Mouse (Mus musculus) lung, embryonic 15.5 days (tissue): ENCODE data around the gene Zfp553. TPM values are rescaled to one million over a fixed set of nuclear protein-coding genes. Genes with fewer than 3 reads are reported as not detected.

ENCODE experiments used
- ATAC-seq: fragments of 200-750 bp; cut with Nextera tagmentation; 2 replicates; pipeline ENCODE4 v1.8.0; 2017; ENCODE audit warnings: moderate number of reproducible peaks, borderline replicate concordance; ENCODE audit not compliant: low FRiP score, low TSS enrichment; ENCODE audit errors: extremely low read depth
- H3K27ac ChIP-seq: fragments of 300-500 bp; sonication (generic); 2 replicates; pipeline ENCODE4 v1.5.1; 2015; ENCODE audit warnings: moderate library complexity, mild to moderate bottlenecking, inconsistent platforms
- H3K27me3 ChIP-seq: fragments of 300-500 bp; sonication (generic); 2 replicates; pipeline ENCODE4 v1.6.1; 2015; ENCODE audit warnings: inconsistent platforms
- H3K36me3 ChIP-seq: fragments of 300-500 bp; sonication (generic); 2 replicates; pipeline ENCODE4 v1.6.1; 2015; ENCODE audit warnings: inconsistent platforms
- H3K4me1 ChIP-seq: fragments of 300-500 bp; sonication (generic); 2 replicates; pipeline ENCODE4 v1.6.1; 2015; ENCODE audit warnings: inconsistent platforms
- H3K4me2 ChIP-seq: fragments of 300-500 bp; sonication (generic); 2 replicates; pipeline ENCODE4 v1.6.1; 2015; ENCODE audit warnings: inconsistent platforms, mild to moderate bottlenecking, moderate library complexity
- H3K4me3 ChIP-seq: fragments of 300-500 bp; sonication (generic); 2 replicates; pipeline ENCODE4 v1.5.1; 2015; ENCODE audit warnings: mild to moderate bottlenecking, inconsistent platforms
- H3K9ac ChIP-seq: fragments of 300-500 bp; sonication (generic); 2 replicates; pipeline ENCODE4 v1.6.1; 2015; ENCODE audit warnings: inconsistent platforms
- H3K9me3 ChIP-seq: fragments of 300-500 bp; sonication (generic); 2 replicates; pipeline ENCODE4 v1.6.1; 2016; ENCODE audit warnings: inconsistent platforms
- WGBS: fragments of 180-500 bp; shearing (Covaris S2); methylation state at CpG from one replicate; pipeline ENCODE4 v1.1.7; 2015; 5-methylcytosine and 5-hydroxymethylcytosine counted together
- polyA plus RNA-seq: library from polyadenylated mRNA; unstranded; fragments of >200 nt; fragmentation: Nextera tagmentation; extraction: Ambion mirVana; gene quantifications from 2 replicates; pipeline ENCODE4 v1.2.1, GENCODE M21; 2015

Zfp553 gene
- polyA plus RNA-seq, 1 experiment from 2014 or later: 36.8 TPM

DNA sequence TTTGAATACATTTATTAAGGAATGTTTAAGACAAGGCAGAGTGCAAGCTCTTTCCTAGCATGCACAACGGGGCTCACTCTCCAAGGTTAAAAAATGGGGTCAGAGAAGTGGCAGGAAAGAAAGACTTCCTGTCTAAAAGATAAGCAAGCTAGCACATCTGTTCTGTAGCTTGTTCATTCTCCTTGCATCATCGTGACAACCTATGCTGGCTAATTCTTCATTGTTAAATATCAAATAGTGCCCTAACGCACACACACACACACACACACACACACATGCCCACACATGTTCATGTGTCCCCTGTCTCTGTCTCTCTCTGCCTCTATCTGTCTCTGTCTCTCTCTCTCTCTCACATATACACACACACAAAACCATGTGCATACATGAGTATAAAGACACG lies 48.3 kb downstream of the Zfp553 start:
- no peak overlapping the region for H3K27ac ChIP-seq
- WGBS: 39% methylated on average over 4 of the region's 4 CpGs

DNA sequence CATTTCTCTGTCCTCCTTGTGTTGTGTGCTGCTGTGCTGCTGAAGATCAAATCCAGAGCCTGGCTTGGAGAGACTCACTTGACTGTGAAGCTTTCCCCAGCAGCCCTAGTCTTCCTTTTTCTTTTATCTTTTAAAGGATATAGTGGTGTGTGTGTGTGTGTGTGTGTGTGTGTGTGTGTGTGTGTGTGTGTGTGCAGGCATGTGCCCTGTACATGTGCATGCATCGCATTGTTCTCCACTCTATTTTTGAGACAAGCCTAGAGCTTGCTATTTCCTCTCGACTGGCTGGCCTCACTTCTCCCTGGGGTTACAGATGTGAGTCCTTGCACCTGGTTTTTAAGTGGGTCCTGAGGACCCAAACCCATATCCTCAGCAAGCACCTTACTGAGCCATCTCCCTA lies 49.3 kb downstream of the Zfp553 start:
- H3K27ac ChIP-seq: no peak overlapping the region
- no peak overlapping the region for H3K4me3 ChIP-seq
- no peaks in the 10 kb centered on the region for H3K4me1 ChIP-seq
- no peak overlapping the region for H3K9ac ChIP-seq
- H3K27me3 ChIP-seq: no peaks in the 10 kb centered on the region
- H3K9me3 ChIP-seq: no peaks in the 10 kb centered on the region
- 73% methylated on average over 2 of the region's 2 CpGs for WGBS
- H3K36me3 ChIP-seq: no peaks in the 10 kb centered on the region
- no peak overlapping the region for H3K4me2 ChIP-seq
- no peak for ATAC-seq

More for the DNA sequence above, 48.3 kb downstream of the Zfp553 start:
- Histone ChIP-seq H3K36me3 (no peaks in the 10 kb centered on the region), H3K9me3 (no peaks in the 10 kb centered on the region), H3K9ac (no peak overlapping the region), H3K4me3 (no peak overlapping the region), H3K4me1 (no peaks in the 10 kb centered on the region), H3K4me2 (no peak overlapping the region), H3K27me3 (no peaks in the 10 kb centered on the region)
- no peak for ATAC-seq

DNA sequence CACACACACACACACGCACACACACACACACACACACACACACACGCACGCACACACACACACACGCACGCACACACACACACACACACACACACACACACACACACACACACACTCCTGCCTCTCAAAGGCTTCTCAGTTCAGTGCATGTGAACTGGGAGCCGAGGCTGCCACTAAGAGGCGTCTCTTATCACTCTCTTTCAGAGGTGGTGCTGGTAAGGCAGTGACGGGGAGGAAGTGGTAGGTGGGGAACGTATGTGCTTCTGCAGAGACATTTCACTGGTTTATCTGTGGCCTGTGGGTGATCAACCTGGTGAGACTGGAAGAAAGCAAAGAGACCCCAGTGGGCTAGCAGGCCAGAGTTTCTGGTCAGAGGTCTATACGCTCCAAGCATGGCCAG lies 52.3 kb downstream of the Zfp553 start:
- no peak overlapping the region for H3K4me2 ChIP-seq
- WGBS: 64% methylated on average over 8 of the region's 10 CpGs
- no peaks in the 10 kb centered on the region for H3K27me3 ChIP-seq
- H3K27ac ChIP-seq: no peak overlapping the region
- no peaks in the 10 kb centered on the region for H3K4me1 ChIP-seq
- no peaks in the 10 kb centered on the region for H3K36me3 ChIP-seq
- no peak overlapping the region for H3K9ac ChIP-seq
- peaks cover 5% of the 10 kb centered on the region for H3K9me3 ChIP-seq
- no peak overlapping the region for H3K4me3 ChIP-seq
- no peak for ATAC-seq

Other genes starting within 250 kb of the Zfp553 start
- 13.0 and 13.9 TPM in 2 replicates for gene Mvp, start 218.4 kb upstream of the Zfp553 start, polyA plus RNA-seq
- gene Pagr1b, start 216.6 kb upstream of the Zfp553 start, polyA plus RNA-seq: not detected in 2 replicates
- gene Pagr1a, start 215.7 kb upstream of the Zfp553 start, polyA plus RNA-seq: 63.5 and 86.1 TPM in 2 replicates
- 23.7 and 46.1 TPM in 2 replicates for gene Gm42742, start 212.0 kb upstream of the Zfp553 start, polyA plus RNA-seq
- gene Prrt2, start 211.8 kb upstream of the Zfp553 start, polyA plus RNA-seq: 3.0 and 3.9 TPM in 2 replicates
- gene Maz, start 206.0 kb upstream of the Zfp553 start, polyA plus RNA-seq: 73.0 and 73.3 TPM in 2 replicates
- 158 and 165 TPM in 2 replicates for gene Kif22, start 190.6 kb upstream of the Zfp553 start, polyA plus RNA-seq
- not detected in 2 replicates for gene Zg16, start 145.7 kb upstream of the Zfp553 start, polyA plus RNA-seq
- gene AI467606, start 141.7 kb upstream of the Zfp553 start, polyA plus RNA-seq: 7.7 and 10.1 TPM in 2 replicates
- 0.64 and 1.0 TPM in 2 replicates for gene Qprt, start 110.8 kb upstream of the Zfp553 start, polyA plus RNA-seq
- 0.24 and 0.47 TPM in 2 replicates for gene Spn, start 95.2 kb upstream of the Zfp553 start, polyA plus RNA-seq
- 61.7 and 63.6 TPM in 2 replicates for gene Cd2bp2, start 37.0 kb upstream of the Zfp553 start, polyA plus RNA-seq
- gene Tbc1d10b, start 24.6 kb upstream of the Zfp553 start, polyA plus RNA-seq: 27.0 and 29.8 TPM in 2 replicates
- gene Mylpf, start 24.2 kb upstream of the Zfp553 start, polyA plus RNA-seq: 14.0 and 21.2 TPM in 2 replicates
- 21.7 and 28.9 TPM in 2 replicates for gene Sept1, start 69 bp downstream of the Zfp553 start, polyA plus RNA-seq
- 61.9 and 63.0 TPM in 2 replicates for gene Zfp771, start 11.2 kb downstream of the Zfp553 start, polyA plus RNA-seq
- 161 and 190 TPM in 2 replicates for gene Dctpp1, start 27.6 kb downstream of the Zfp553 start, polyA plus RNA-seq
- 66.9 and 69.3 TPM in 2 replicates for gene Sephs2, start 41.0 kb downstream of the Zfp553 start, polyA plus RNA-seq
- gene Itgal, start 63.2 kb downstream of the Zfp553 start, polyA plus RNA-seq: 1.4 and 2.3 TPM in 2 replicates
- 16.8 and 18.1 TPM in 2 replicates for gene Zfp768, start 112.5 kb downstream of the Zfp553 start, polyA plus RNA-seq
- gene Zfp747, start 143.0 kb downstream of the Zfp553 start, polyA plus RNA-seq: 9.5 TPM in 2 replicates
- 7.3 and 7.9 TPM in 2 replicates for gene 9130019O22Rik, start 154.1 kb downstream of the Zfp553 start, polyA plus RNA-seq
- 6.7 and 7.0 TPM in 2 replicates for gene E430018J23Rik, start 160.6 kb downstream of the Zfp553 start, polyA plus RNA-seq
- gene Zfp764, start 173.8 kb downstream of the Zfp553 start, polyA plus RNA-seq: 9.0 and 10.0 TPM in 2 replicates
- gene Zfp688, start 189.0 kb downstream of the Zfp553 start, polyA plus RNA-seq: 23.0 and 24.0 TPM in 2 replicates
- gene Zfp689, start 216.1 kb downstream of the Zfp553 start, polyA plus RNA-seq: 6.4 and 6.5 TPM in 2 replicates
- 37.1 and 40.4 TPM in 2 replicates for gene Prr14, start 226.6 kb downstream of the Zfp553 start, polyA plus RNA-seq
- gene Fbrs, start 246.1 kb downstream of the Zfp553 start, polyA plus RNA-seq: 12.2 and 13.3 TPM in 2 replicates